Mouse (Mus musculus) stomach, adult 2 months (tissue): ENCODE data around the gene Rbms3. TPM values are rescaled to one million over a fixed set of nuclear protein-coding genes. Genes with fewer than 3 reads are reported as not detected.

Experiments used
- polyA plus RNA-seq: library from polyadenylated mRNA; depleted of rRNA; stranded (reverse); fragments of >200 nt; gene quantifications from 2 replicates; pipeline ENCODE4 v1.2.3, GENCODE M21; 2012; rRNA removed

Gene Rbms3
- 2.6 and 4.0 TPM in 2 replicates for polyA plus RNA-seq

GRCm38 (mm10) chr9:117629771-117630170, at the start of gene Rbms3:
Gene Rbms3 (minus strand): TSS chr9:117629913.

